Mouse (Mus musculus) cerebellum, postnatal 25 days (tissue): ENCODE data around the gene Tmem251.

Experiments
- DNase-seq, 2 experiments: peaks; one replicate each; pipeline ENCODE4 v3.0.0; 2021; ENCODE audit warnings: mixed read lengths in 2 of 2

Tmem251 gene

GRCm38 (mm10) chr12:102757055-102757688 is 13.6 kb downstream of the Tmem251 start:
- DNase-seq = peak in 1 of 2 experiments; percentile 91

GRCm38 (mm10) chr12:102757689-102758402 is 14.3 kb downstream of the Tmem251 start, which contains the start of the genes Gm28051, Gon7 and Ubr7:
Gene Gm28051 (minus strand): TSS chr12:102757765.
Gene Gon7 (minus strand): TSS chr12:102757803.
Gene Ubr7 (plus strand): TSS chr12:102757967.
- DNase-seq = peak; percentile 97

GRCm38 (mm10) chr12:102758403-102758756 is 14.8 kb downstream of the Tmem251 start, which contains the start of gene Gm20604:
Gene Gm20604 (minus strand): TSS chr12:102758672.
- DNase-seq = no peak

- DNase-seq = no peak
Measured at GRCm38 (mm10) chr12:102758936-102759335, 15.4 kb downstream of the Tmem251 start.

GRCm38 (mm10) chr12:102761668-102762067 is 18.1 kb downstream of the Tmem251 start:
- DNase-seq = no peak

GRCm38 (mm10) chr12:102763696-102764095 is 20.1 kb downstream of the Tmem251 start:
- no peak for DNase-seq

GRCm38 (mm10) chr12:102769000-102769399 is 25.4 kb downstream of the Tmem251 start:
- no peak for DNase-seq

- DNase-seq = no peak
Measured at GRCm38 (mm10) chr12:102771601-102772000, 28.0 kb downstream of the Tmem251 start.

GRCm38 (mm10) chr12:102772676-102773075 is 29.1 kb downstream of the Tmem251 start:
- DNase-seq = no peak

- DNase-seq = no peak
Measured at GRCm38 (mm10) chr12:102776035-102776434, 32.5 kb downstream of the Tmem251 start.

GRCm38 (mm10) chr12:102778151-102778550 is 34.6 kb downstream of the Tmem251 start:
- peak; percentile 43 to 50 for DNase-seq

- DNase-seq = peak in 1 of 2 experiments; percentile 28
Measured at GRCm38 (mm10) chr12:102779452-102779851, 35.9 kb downstream of the Tmem251 start.

- DNase-seq = no peak
Measured at GRCm38 (mm10) chr12:102782841-102783240, 39.3 kb downstream of the Tmem251 start.

GRCm38 (mm10) chr12:102784899-102785592 is 41.5 kb downstream of the Tmem251 start:
- DNase-seq = no peak

GRCm38 (mm10) chr12:102785593-102785985 is 42.0 kb downstream of the Tmem251 start:
- no peak for DNase-seq

- DNase-seq = no peak
Measured at GRCm38 (mm10) chr12:102787927-102788326, 44.4 kb downstream of the Tmem251 start.
